Mouse (Mus musculus): ENCODE results near the gene Tgif1. TPM values are rescaled to one million over a fixed set of nuclear protein-coding genes. Genes with fewer than 3 reads are reported as not detected.

The Tgif1 gene
- polyA plus RNA-seq (2012; rRNA removed; ENCODE audit: low replicate concordance) = 25.3 and 47.0 TPM in 2 replicates

GRCm38 (mm10) chr17:70853436-70853905, at the start of gene Tgif1:
TSS of gene Tgif1 (minus strand) at chr17:70853546.

Other genes with a start within 250 kb of the Tgif1 start
- gene Myom1, start 149.1 kb upstream of the Tgif1 start, polyA plus RNA-seq (2012; rRNA removed; ENCODE audit: low replicate concordance) = 1.7 and 31.5 TPM in 2 replicates
- 88.9 and 154 TPM in 2 replicates for gene Myl12a, start 149.3 kb upstream of the Tgif1 start, polyA plus RNA-seq (2012; rRNA removed; ENCODE audit: low replicate concordance)

Data from mammary gland, adult 2 months (tissue).